Mouse (Mus musculus) T-helper 2 cell (primary cell): ENCODE results near the gene Impdh2.

Source experiments
- in situ Hi-C: fragments of 300-600 bp; cut with MboI, MseI; formaldehyde crosslinking; loops from one replicate; pipeline ENCODE4 v1.15.1; 2025; ENCODE audit warnings: high pct_unique_total_duplicates

Gene Impdh2

DNA sequence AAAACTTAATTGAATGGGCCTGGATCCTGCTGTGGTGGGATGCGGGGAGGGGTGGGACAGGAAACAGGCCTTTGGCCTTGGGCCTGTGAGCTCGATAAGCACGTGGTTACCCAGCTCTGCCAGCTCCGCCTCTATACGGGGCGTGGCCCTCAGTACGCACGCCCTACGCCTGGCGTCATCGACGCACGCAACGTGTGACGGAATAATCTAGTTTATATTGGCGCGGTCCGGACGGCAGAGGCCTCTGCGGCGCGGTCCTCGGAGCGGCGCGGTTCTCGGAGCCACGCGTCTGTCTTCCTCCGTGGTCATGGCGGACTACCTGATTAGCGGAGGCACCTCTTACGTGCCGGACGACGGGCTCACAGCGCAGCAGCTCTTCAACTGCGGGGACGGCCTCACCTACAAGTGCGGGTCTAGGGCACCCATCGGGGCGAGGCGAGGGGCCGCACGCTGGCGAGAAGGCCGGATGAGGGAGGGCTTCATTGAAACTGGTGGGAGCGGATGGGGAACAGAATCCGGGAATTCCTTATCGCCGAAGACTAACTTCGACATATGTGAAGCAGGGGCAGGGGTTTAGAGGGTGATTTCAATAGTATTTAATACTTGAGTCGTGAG lies at the start of gene Impdh2:
Gene Impdh2 (plus strand): TSS at position 60 of the 615 bp plus-strand sequence.
- in situ Hi-C loops: no loop called here

DNA sequence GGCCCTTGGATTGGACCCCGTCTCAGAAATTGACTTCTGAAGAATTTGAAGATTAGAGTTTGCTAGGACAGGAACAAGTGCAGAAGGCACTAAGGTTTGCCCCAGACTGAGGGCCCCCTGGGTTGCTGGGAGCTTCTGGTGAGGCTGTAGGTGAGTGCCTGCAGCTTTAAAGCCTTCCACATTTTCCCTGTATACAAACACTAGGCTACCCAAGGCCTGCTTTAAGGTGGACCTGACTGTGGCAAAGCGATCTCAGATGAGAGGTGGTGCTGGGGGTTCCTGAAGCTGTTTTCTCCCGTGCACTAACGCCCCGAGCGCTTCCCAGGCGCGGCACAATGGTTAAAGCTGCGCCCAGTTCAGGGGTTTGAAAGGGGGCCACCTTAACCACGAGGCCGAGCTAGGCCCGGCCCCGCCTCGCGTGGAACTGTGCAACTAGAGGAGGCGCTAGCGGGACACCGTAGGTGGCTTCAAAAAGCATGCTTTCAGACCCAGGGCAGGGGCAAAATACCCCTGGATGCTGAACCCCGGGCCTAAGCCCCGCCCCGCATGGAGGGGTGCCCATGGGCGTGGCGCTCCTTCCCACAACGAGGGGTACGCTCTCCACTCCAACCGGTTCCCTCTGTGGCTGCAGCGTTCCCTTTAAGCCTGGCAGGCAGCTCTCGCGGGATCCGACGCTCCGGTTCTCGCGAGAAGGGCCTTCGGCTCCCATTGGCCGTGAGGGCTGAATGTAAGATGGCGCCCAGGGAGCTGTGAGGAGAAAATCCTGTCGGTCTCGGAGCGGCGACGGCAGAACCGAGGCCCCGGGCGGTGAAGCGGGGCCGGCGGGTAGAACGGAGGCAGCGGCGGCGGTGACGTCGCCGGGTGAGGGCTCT lies 43.5 kb upstream of the Impdh2 start, which contains the start of gene Qrich1:
Gene Qrich1 (plus strand): TSS at position 427 of the 872 bp plus-strand sequence.
- in situ Hi-C loops: no loop called here

DNA sequence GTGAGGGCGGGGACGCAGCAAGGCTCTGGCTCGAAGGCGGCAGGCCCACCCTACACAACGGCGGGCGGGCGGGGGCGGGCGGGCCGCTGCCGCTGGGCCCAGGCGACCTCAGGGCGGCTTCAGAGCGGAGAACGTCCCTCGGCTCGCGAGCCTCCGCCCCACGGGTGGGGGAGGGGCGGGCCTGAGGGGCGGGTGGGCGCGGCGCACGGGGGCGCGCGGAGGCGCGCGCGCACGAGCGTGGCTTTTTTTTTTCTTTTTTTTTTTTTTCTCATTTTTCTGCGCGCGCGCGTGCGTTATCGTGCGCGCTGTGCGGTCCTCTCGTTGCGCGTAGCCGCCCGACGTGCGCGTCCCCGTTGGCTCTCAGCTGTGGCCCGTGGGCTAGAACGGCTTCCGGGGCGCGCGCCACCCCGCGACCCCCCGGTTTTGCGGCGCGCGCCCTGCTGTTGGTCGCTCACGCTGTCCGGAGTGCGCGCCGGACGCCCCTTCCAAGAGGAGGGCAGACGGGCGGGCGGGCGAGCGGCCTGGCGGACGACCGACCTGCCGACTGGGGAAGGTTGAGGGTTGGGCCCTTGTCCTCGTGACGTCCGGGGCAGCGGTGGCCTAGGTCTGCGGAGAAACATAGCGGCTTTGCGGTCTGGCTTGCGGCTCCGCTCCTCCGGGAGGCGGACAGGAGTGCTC lies 42.7 kb upstream of the Impdh2 start:
- in situ Hi-C loops: no loop called here

DNA sequence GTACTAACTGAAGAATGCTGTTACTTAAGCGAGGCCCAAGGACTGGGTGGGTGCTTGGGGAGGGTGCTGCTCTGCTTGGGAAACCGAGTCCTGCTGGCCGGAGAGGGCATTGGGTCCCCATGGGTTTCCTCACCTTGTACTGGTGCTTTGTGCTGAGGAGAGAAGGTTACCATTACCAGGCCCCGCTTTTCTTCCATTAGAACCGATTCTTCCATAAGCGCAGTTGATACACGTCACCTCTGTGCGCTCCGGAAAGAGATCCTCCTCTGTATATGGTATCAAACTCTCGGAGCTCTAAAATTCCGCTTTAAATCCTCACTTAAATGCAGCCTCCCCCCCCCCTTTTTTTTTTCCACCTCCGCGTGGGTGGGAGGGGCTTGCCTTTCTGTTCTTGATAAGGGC lies 42.2 kb upstream of the Impdh2 start:
- in situ Hi-C loops: no loop called here

DNA sequence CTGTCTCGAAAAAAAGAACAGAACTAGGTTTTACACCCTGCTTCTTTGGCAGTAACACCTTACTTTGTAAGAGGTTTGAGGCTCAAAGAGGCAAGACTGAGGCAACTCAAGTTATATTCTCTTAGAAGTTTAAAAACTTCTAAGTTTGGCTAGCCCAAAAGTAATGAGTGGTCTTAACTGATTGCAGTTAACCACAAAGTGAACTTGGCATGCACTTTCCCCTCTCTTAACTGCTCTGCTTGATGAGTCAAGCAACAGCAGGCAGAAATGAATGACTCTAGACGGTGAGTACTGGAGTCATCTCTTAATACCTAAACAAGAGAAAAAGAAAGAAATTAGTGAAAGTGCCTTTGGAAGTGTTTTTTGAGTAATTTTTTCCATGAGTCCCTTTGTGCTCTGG lies 38.5 kb upstream of the Impdh2 start:
- in situ Hi-C loops: no loop called here

DNA sequence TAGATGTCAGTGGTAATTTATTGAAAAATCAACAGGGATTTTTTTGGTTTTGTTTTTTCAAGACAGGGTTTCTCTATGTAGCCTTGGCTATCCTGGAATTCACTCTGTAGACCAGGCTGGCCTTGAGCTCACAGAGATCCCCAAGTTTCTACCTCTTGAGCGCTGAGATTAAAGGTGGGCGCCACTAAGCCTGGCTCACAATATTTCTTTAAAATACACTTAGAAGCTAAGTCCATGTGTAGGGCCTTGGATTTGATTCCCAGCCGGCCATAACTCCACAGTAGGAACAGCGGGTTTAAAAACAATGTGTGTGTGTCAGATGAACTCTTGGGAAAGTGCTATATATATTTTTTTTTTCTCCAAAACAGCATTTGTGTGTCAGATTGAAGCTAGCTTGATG lies 36.7 kb upstream of the Impdh2 start:
- in situ Hi-C loops: no loop called here

DNA sequence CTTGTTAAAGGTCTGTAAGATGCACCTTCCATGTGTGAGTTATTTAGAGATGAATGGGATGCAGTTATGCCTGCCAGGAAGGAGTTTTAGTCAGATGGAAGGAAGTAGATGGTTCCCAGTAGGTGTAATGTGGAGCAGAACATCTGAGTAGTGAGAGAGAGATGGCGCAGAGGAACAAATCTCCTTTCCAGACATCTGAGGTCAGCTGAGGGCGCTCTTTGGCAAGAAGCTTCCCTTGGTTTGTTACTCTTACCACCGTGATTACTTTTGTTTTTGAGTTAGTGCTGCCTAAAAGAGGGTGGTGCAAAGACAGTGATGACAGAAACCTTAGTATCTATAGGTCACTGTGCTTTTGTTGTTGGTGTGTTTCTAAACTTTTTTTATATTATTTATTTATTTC lies 34.7 kb upstream of the Impdh2 start:
- in situ Hi-C loops: no loop called here

DNA sequence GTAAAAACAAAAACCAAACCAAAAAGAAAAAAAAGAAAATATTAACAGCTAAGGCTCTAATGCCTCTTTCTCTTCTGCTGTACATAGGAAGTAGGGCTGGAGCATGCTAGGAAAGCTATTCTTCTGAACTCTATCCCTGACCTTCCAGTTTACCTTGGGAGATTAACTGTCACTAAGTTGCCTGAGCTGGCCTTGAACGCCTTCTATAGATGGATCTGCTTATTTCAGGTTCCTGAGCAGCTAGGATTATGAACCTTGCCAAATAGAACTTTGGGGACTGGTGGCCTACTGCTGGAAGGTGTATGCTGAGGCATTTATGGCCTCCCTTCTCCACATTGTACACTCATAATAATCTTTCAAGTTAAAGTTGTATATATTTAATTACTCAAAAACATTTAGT lies 29.1 kb upstream of the Impdh2 start:
- in situ Hi-C loops: no loop called here

DNA sequence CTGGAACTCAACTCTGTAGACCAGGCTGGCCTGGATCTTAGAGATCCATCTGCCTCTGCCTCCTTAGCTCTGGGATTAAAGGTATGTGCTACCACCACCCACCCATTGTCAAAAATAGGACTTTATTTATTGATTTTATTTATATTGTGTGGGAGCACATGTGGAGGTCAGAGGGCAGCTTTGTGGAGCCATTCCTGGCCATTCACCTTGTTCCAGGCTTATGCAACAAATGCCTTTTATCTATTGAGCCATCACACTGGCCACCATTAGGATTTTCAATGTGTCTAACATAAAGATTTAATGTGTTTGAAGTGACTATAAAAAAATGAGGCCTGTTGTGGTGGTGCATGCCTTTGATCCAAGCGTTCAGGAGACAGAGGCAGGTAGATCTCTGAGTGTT lies 28.6 kb upstream of the Impdh2 start:
- in situ Hi-C loops: no loop called here

DNA sequence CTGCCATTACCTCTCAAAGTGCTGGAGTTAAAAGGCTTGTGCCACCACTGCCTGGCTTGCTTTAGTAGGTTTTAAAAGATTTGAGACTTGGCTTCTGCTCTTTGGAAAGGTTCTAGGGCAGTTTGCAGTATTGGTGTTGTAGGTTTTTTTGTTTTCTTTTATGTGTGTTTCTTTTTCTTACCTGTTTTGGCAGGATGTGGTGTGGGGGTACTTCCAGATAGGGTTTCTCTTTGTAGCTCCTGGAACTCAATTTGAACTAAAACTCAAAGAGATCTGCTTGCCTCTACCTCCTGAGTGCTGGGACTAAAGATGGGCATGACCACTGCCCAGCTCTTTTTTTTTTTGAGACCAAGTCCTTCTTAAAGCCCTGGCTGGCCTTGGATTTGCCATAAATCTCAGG lies 19.2 kb upstream of the Impdh2 start:
- in situ Hi-C loops: loop anchor here (10.0 kb wide), 3 partner anchors 166 to 1706 kb away; no protein-coding TSS in a partner anchor

DNA sequence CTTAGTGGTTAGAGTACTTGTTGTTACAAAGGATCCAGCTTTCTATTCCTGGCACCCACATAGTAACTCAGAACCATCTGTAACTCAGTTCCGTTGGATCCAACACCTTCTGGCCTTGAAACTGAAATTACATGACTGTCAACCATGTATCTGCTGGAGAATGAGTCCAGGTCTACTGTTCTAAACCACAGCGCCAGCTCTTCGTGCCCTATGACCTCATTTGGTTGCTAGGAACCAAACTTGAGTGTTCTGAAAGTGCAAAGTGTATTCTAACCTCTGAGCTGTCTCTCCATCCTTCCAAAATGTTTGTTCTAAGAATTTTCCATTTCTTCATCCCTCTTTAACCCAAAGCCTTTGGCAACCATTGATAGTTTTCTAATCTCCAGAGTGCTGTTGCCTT lies 14.1 kb upstream of the Impdh2 start:
- in situ Hi-C loops: loop anchor here (10.0 kb wide), 3 partner anchors 171 to 1711 kb away; no protein-coding TSS in a partner anchor

DNA sequence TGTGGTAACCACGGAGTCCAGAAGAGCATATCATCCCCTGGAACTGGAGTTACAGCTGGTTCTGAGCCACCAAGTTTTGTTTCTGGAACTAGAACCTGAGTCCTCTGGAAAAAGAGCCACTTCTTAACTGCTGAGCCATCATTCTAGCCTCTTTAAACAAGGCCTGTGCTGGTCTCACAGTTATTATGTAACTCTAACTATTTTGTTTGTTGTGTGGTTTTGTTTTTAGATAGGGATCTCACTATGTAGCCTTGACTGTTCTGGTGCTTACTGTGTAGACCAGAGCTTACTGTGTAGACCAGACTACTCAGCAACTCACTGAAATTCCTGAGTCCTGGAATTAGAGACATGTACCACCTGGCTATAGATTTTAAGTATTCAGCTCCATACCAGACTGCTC lies 13.2 kb upstream of the Impdh2 start:
- in situ Hi-C loops: loop anchor here (10.0 kb wide), 3 partner anchors 172 to 1712 kb away; no protein-coding TSS in a partner anchor

DNA sequence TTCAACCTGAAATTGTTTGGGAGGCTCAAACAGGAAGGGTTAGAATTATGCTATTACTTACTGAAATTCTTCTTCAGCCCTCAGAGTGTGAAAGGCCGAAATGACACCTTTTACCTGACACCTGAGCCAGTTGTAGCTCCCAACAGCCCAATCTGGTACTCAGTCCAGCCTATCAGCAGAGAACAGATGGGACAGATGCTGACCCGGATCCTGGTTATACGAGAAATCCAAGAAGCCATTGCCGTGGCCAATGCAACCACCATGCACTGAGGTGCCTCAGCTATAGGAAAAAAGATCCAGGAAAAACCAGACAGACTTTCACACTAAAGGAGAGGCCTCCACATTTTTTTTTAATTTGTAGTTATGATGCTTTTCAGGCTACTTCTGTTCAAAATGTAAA lies 917 bp upstream of the Impdh2 start:
- in situ Hi-C loops: no loop called here

DNA sequence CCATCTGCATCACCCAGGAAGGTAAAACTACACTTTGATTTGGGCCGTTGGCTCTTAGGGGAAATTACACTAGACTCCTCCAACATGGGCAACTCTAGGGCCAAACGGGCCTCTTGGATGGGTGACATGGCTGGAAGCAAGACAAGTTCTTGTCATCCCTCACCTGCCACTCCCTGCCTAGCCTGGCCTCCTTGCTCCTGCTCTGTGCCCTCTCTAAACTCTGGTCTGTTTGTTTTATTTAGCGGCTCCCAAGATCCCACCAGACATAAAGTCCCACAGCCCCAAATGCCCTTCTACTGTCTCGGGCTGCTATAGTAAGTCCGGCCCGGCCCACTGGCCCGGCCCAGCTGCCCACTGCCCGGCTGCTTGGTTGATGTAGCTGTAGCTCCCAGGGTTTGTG lies 3.6 kb downstream of the Impdh2 start:
- in situ Hi-C loops: no loop called here

DNA sequence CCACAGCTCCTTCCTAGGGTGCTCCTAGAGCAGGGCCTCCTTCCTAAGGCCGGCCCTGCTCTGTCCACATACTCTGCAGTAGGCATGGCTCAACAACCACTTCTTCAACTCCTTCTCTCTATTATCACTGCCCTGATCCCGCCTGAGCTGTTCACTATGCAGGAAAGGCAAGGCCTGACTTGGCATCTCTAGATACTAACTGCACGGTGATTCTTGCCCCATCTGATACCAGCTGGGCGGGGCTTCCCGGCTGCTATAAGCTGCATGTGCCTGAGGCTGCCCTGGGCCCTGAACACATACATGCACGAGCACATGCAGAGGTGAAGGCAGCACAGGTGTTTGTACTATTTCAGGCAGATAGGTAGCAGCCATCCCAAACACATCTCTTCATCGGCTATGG lies 4.0 kb downstream of the Impdh2 start:
- in situ Hi-C loops: no loop called here

DNA sequence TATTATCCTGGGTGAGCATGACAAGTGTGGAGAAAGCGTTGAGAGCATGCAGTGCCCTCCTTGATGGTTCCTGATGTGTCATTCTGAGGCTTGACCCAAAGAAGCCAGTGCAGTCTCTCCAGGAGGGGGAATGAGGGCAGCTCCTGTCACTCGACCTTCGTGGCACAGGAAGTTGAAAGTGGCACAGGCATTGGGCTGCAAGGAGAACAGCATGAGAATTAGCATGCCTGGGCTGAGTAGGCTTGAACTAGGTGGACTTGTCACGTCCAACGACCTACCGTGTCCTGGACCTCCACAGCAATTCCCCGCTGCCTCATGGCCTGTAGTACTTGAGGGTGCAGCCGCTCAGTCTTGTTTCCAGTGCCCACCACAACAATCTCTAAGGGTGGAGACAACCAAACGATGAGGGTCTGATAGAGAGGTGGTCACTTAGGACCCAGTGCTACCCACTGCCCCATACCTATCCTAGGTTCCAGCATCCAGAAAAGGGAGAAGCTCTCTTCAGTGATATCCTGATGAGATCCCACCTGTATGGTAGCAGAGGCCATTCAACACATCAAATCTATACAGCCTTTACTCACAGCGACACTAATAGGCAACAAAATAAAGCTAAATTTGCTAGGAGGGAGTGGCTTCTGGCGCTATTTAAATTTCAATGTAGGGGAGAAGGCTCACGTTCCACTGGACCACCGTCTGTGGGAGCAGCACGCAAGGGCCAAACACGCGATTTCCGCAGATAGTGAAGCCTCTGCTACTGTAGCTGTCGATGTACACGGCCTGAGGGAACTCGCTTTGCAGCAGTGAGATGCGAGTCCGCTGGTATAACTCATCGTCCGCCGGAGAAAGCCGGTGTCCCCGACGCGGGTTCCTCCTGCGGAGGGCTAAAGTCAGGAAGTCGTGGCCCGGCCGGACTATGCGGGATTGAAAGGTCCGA lies 6.1 kb downstream of the Impdh2 start:
- in situ Hi-C loops: loop anchor here (5.0 kb wide), 1 partner anchor 486 kb away; no protein-coding TSS in a partner anchor

DNA sequence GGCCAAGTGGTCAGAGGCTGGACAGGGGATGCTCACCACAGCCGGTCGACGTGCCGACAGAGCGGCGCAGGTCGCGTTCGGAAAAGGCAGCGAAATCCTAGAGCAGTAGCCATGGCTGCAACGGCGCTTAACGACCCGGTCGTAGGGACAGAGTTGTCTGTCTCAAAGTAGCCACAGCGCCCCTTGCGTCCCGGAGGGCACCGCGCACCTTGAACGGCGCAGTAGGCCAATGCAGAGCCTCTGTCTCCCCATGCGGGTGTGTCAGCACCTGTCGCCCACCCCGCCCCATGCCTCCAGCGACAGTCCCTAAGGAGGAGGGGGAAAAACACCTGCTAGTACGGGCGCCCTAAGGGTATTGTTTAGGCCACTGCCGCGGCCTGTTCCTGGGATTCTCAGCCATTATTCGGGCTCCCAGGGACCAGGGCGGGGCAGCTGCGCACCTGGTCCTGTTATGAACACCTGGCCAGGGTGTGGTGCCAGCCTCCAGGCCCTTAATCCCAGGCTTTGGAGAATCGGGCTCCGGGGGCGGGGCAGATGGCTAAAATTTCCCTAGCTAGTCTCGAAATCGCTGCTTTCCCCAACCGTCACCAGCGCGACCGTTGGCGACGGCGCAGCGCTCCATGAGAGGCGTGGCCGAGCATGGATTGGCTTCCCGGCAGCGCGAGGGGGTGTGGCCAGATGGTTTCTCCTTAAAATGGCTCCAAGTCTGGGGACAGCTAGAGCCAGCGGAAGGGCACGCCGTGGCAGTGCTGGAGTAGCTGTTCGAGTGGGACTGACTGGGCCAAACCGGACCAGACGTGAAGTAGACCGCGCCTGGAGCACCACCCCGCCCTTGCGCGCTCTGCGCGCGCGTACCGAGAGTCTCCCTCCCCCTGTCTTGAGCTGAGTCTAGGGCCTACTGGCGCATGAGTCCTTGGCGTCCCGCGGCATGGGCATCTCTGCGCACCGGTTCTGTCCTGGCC lies 7.0 kb downstream of the Impdh2 start, which contains the start of gene Ndufaf3:
Gene Ndufaf3 (minus strand): TSS at position 620 of the 962 bp plus-strand sequence.
- in situ Hi-C loops: loop anchor here (5.0 kb wide), 1 partner anchor 485 kb away; no protein-coding TSS in a partner anchor

DNA sequence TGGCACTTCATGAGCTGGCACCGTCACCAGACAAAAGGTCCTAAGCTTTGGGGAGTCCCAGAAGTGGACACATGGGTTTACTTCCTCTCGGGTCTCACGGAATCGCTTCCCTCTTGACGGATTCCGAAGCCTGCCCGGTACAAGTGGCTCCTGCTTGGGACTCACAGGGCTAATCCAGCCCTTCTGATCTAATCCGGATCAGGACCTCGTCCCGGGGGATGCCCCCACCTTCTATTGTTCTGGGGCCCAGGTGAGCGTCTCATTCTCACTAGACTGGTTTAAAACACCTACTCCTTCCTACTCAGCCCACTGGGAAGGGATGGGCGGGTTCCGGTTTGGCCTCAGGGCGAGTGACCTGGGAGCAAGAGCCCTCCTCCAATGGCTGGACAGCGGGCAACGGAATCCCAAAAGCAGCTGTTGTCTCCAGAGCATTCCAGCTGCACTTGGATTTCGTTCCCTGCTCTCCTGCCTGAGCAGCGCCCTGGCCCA lies 7.9 kb downstream of the Impdh2 start:
- in situ Hi-C loops: loop anchor here (5.0 kb wide), 1 partner anchor 484 kb away; no protein-coding TSS in a partner anchor

DNA sequence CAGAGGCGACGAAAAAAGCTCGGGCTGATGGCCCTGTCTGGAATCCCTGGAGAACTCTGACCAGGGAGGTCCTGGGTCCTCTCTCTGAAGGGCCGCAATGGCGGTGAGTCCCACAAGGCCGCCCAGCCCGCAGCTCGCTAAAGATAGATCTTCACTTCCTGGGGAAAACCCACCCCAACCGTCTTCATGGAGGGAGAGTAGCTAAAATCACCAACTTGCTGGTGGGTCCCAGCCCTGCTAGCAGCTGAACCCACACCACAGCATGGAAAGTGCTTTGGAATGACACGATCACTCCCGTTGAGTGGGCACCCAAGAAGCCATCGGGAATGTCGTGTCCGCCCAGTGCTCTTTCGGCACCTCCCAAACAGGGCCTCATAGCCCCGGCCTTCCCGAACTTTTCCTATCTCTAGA lies 8.4 kb downstream of the Impdh2 start:
- in situ Hi-C loops: loop anchor here (5.0 kb wide), 1 partner anchor 484 kb away; no protein-coding TSS in a partner anchor
